Mouse (Mus musculus) cortical plate, adult 2 months (tissue): ENCODE data around the gene Rgs10.

Experiments
- CTCF ChIP-seq: fragments of 200-500 bp; IDR thresholded peaks from 2 replicates; pipeline ENCODE4 v1.5.1; 2011; ENCODE audit warnings: mild to moderate bottlenecking, control low read depth, low read length; ENCODE audit not compliant: insufficient read depth; ENCODE audit errors: extremely low read depth
- POLR2A ChIP-seq: fragments of 200-500 bp; IDR thresholded peaks from 2 replicates; pipeline ENCODE4 v1.6.1; 2011; ENCODE audit warnings: mild to moderate bottlenecking, low read length, control low read depth; ENCODE audit not compliant: insufficient read depth; ENCODE audit errors: extremely low read depth

DNA sequence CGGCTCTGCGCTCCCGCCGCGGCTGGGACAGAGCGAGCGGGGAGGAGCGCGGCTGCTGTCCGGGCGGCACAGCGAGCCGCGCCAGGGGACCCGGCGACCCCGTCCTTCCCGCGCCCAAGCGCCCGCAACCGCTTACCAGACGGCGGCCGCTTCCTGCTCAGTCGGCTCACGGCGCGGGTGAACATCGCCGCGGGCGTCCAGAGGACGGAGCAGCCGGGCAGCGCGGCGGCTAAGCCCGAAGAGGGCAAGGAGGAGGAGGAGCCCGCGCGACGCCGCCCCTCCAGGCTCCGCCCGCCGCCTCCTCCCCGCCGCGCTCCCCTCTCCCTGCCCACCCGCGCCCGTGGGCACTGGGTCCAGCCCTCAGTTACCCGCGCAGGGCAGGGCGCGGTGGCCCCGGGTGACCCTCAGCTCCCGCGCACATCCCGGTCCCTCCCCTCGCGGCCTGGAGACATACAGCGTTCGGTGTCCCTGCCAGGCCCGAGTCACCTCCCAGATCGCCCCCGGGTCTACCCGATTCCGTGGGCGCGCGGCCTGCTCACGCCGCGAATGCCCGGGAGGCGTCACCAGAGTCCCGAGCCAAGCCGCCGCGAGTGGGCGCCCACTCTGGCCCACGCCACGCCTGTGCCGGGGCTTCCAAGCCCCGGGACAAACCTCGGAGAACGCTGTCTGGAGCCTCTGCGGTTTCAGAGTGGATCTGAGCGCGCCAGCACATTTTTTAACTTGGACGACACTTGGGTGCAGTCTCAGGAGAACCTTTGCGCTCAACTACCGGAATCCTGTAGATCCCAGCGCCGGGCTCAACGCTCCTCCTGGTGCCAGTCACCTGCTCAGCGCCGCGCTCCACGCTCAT is at the start of gene Rgs10:
- no peak for TF ChIP-seq POLR2A
- no peak for TF ChIP-seq CTCF
